Mouse (Mus musculus) lung, postnatal 0 days (tissue): ENCODE data around the gene Gm15557.

Source experiments
- CTCF ChIP-seq: IDR thresholded peaks from 2 replicates; pipeline ENCODE4 v1.5.1; 2016; ENCODE audit warnings: antibody characterized with exemption, mild to moderate bottlenecking
- EP300 ChIP-seq: IDR thresholded peaks from 2 replicates; pipeline ENCODE4 v1.6.1; 2016; ENCODE audit warnings: antibody characterized with exemption, mild to moderate bottlenecking, control low read depth

GRCm38 (mm10) chr2:155956134-155957059, 15.9 kb downstream of the Gm15557 start, which contains the start of gene Cep250:
- TF ChIP-seq EP300 = no peak
- no peak for TF ChIP-seq CTCF
